15 mouse cellular contexts compared by ENCODE assay signal in the genomic region with DNA sequence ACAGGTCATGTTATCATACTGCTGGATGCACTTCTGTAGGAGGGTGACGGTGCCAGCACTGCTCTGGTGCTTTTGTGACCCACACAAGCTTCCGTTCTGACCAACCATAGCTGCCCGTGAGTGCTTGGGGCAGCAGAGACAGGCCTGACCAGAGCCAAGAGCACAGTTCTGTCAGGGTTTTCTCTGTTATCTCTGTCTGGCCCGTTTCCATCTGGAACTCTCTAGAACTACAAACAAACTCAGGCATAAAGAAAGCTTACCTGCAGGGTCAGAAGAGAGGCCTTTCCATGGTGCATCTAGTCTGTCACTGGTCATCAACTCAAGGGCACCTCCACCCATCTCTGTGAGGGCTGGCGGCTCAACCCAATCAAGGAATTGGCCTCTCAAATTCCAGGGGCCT.
"Had no signal": no experiment of that assay in that cellular context is flagged by ENCODE, and none has a peak within 500 bp of the region (broad histone marks: within the 10 kb centered on the region; RNA-seq: fewer than 3 reads in every experiment).

No protein-coding gene starts in this region.

- H3K4me1 ChIP-seq: stomach, embryonic 15.5 days had no signal

- H3K36me3 ChIP-seq: limb, embryonic 12.5 days; liver, embryonic 15.5 days; midbrain, embryonic 13.5 days; stomach, embryonic 15.5 days had no signal

- H3K4me3 ChIP-seq: left cerebral cortex, adult 2 months; limb, embryonic 12.5 days; liver, embryonic 15.5 days; midbrain, embryonic 13.5 days; stomach, embryonic 15.5 days had no signal

- H3K9ac ChIP-seq: limb, embryonic 12.5 days; liver, embryonic 15.5 days; lung, embryonic 14.5 days; midbrain, embryonic 13.5 days; stomach, embryonic 15.5 days had no signal

- H3K27me3 ChIP-seq: limb, embryonic 12.5 days; liver, embryonic 15.5 days; midbrain, embryonic 13.5 days; stomach, embryonic 15.5 days had no signal

- H3K9me3 ChIP-seq: liver, embryonic 15.5 days; midbrain, embryonic 13.5 days; stomach, embryonic 15.5 days had no signal

- ATAC-seq: midbrain, embryonic 13.5 days had no signal

- H3K4me2 ChIP-seq: limb, embryonic 12.5 days; liver, embryonic 15.5 days; lung, embryonic 14.5 days; midbrain, embryonic 13.5 days; stomach, embryonic 15.5 days had no signal

- DNase-seq: kidney, adult 18-20 months; kidney, postnatal 10 days; kidney, postnatal 4 days; liver; lung, embryonic 14.5 days; lung, postnatal 10 days; right cerebral cortex, postnatal 14 days; thymus, adult 2 months; thymus, postnatal 25 days had no signal

- H3K27ac ChIP-seq: limb, embryonic 12.5 days; liver, embryonic 15.5 days; macrophage; midbrain, embryonic 13.5 days; stomach, embryonic 15.5 days had no signal
